Mouse (Mus musculus) forebrain, embryonic 16.5 days (tissue): Measurements from ENCODE around the gene Arvcf. TPM values are rescaled to one million over a fixed set of nuclear protein-coding genes. Genes with fewer than 3 reads are reported as not detected.

ENCODE experiments used
- ATAC-seq: fragments of 200-750 bp; cut with Nextera tagmentation; 2 replicates; pipeline ENCODE4 v1.8.0; 2017; ENCODE audit warnings: mild to moderate bottlenecking, moderate library complexity
- H3K27ac ChIP-seq: fragments of 300-500 bp; sonication (generic); 2 replicates; pipeline ENCODE4 v1.5.1; 2014; ENCODE audit warnings: low read length, control low read depth
- H3K27me3 ChIP-seq: fragments of 300-500 bp; sonication (generic); replicated peaks from 2 replicates; pipeline ENCODE4 v1.6.1; 2014; ENCODE audit warnings: low read length; ENCODE audit not compliant: control insufficient read depth, insufficient read depth
- H3K36me3 ChIP-seq: fragments of 300-500 bp; sonication (generic); 2 replicates; pipeline ENCODE4 v1.6.1; 2014; ENCODE audit not compliant: control insufficient read depth, insufficient read depth
- H3K4me1 ChIP-seq: fragments of 300-500 bp; sonication (generic); replicated peaks from 2 replicates; pipeline ENCODE4 v1.6.1; 2014; ENCODE audit warnings: low read length; ENCODE audit not compliant: control insufficient read depth, insufficient read depth
- H3K4me2 ChIP-seq: fragments of 300-500 bp; sonication (generic); 2 replicates; pipeline ENCODE4 v1.6.1; 2014; ENCODE audit warnings: mild to moderate bottlenecking, low read length, control low read depth
- H3K4me3 ChIP-seq: fragments of 300-500 bp; sonication (generic); replicated peaks from 2 replicates; pipeline ENCODE4 v1.5.1; 2014; ENCODE audit warnings: mild to moderate bottlenecking, low read length, control low read depth
- H3K9ac ChIP-seq: fragments of 300-500 bp; sonication (generic); replicated peaks from 2 replicates; pipeline ENCODE4 v1.6.1; 2014; ENCODE audit warnings: low read depth, low read length, control low read depth
- H3K9me3 ChIP-seq: fragments of 300-500 bp; sonication (generic); 2 replicates; pipeline ENCODE4 v1.6.1; 2016; ENCODE audit warnings: low read length; ENCODE audit not compliant: control insufficient read depth
- WGBS: fragments of 180-500 bp; shearing (Covaris S2); extraction: QIAGEN DNeasy Blood & Tissue Kit; methylation state at CpG from one replicate; pipeline ENCODE4 v1.1.7; 2014; 5-methylcytosine and 5-hydroxymethylcytosine counted together
- polyA plus RNA-seq: library from polyadenylated mRNA; unstranded; fragments of >200 nt; fragmentation: Nextera tagmentation; extraction: Ambion mirVana; gene quantifications from 2 replicates; pipeline ENCODE4 v1.2.1, GENCODE M21; 2015

The Arvcf gene
- polyA plus RNA-seq, 1 experiment from 2014 or later = 67.8 TPM

DNA sequence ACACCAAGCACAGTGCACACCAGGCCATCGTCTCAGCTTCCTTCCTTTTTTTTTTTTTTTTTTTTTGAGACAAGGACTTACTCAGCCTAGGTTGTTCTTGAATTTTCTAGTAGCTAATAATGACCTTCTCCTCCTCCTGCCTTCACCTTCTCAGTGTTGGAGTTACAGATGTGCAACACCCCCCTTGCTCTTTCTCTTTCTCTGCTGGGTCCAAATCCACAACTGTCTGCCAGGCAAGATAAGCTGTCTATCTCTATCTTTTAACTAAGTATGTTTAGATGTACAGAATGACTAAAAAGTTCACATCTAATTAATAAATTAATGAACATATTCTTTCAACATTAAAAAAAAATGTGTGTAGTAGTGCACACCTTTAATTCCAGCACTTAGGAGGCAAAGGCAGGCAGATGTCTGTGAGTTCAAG lies 71.6 kb downstream of the Arvcf start:
- ATAC-seq = no peak
- H3K9me3 ChIP-seq = no peaks in the 10 kb centered on the region
- no peak overlapping the region for H3K9ac ChIP-seq
- H3K36me3 ChIP-seq = 0 out of 2 replicates have a peak, but pooled peaks cover 2% of the 10 kb centered on the region
- WGBS = 92% methylated on average over 1 of the region's 1 CpGs
- H3K4me1 ChIP-seq = peaks cover 4% of the 10 kb centered on the region
- H3K4me3 ChIP-seq = no peak overlapping the region
- no peaks in the 10 kb centered on the region for H3K27me3 ChIP-seq
- no peak overlapping the region for H3K4me2 ChIP-seq
- H3K27ac ChIP-seq = no peak overlapping the region

DNA sequence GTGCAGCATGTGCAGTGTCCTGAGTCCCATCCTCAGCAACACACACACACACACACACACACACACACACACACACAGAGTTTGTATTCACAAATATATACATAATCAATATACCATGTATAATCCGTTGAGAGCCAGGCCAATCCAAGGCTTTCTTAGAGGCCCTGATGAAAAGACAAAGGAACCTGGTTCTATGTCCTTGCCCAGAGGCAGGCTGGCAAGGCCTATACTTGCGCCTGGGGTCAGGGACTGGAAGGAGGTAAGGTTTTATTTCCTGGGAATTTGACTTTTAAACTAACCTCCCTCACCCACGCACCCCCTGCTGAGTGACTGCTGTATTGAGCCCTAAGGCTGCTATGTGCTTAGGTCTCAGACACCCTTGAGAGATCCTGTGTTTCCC lies 72.6 kb downstream of the Arvcf start:
- Histone ChIP-seq H3K27me3 (no peaks in the 10 kb centered on the region), H3K4me3 (no peak overlapping the region), H3K36me3 (no peaks in the 10 kb centered on the region), H3K9ac (no peak overlapping the region), H3K27ac (no peak overlapping the region), H3K4me1 (peaks cover 13% of the 10 kb centered on the region), H3K9me3 (no peaks in the 10 kb centered on the region), H3K4me2 (no peak overlapping the region)
- 69% methylated on average over 3 of the region's 3 CpGs for WGBS
- no peak for ATAC-seq

DNA sequence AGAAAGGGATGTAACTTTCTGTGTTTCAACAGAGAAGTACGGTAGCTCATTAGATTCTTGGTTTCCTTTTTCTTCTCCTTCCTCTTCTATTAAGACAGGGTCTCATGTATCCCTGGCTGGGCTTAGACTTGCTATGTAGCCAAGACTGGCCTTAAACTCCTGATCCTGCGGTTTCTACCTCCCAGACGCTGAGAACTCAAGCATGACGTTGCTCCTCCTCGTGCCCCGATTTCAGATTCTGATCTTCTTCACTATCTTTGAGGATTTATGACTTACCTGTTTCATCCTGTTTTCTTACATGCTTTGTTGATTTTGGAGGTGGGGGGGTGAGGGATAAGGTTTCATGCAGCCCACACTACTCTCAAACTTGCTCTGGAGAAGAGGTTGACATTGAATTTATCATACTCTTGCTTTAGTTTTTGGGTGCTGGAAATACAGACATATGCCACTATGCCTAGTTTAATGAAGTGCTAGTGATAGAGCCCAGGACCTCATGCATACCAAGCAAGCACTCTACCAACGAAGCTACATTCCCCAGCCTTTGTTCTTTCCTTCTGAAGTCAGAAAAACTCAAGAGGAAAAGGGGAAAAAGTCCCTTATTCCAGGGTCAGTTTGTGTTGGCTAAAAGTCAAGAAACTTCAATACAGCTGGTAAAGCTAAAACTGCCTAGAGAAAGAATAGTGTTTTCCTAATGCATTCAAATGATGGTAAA lies 75.4 kb downstream of the Arvcf start:
- Histone ChIP-seq H3K4me1 (peaks cover 25% of the 10 kb centered on the region), H3K4me2 (no peak overlapping the region), H3K27ac (no peak overlapping the region), H3K9ac (no peak overlapping the region), H3K4me3 (no peak overlapping the region), H3K36me3 (no peaks in the 10 kb centered on the region), H3K9me3 (no peaks in the 10 kb centered on the region), H3K27me3 (no peaks in the 10 kb centered on the region)
- ATAC-seq = no peak
- 92% methylated on average over 7 of the region's 7 CpGs for WGBS

DNA sequence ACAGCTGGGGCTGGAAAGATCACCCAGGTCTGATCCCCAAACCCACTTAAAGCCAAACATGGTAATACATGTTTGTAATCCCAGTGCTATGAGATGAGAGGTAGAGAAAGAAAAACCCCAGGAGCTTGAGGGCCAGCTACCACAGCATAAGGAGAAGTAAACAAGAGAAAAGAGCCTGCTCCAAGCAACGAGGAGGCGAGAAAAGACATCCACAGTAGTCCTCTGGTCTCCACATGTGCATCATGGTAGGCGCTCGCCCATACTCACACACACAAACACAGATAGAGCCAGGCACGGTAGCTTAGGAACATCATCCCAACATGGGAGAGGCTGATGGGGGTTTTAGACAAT lies 75.9 kb downstream of the Arvcf start:
- WGBS = 94% methylated on average over 5 of the region's 5 CpGs
- Histone ChIP-seq H3K36me3 (no peaks in the 10 kb centered on the region), H3K4me2 (no peak overlapping the region), H3K27me3 (no peaks in the 10 kb centered on the region), H3K27ac (no peak overlapping the region), H3K9me3 (no peaks in the 10 kb centered on the region), H3K9ac (no peak overlapping the region), H3K4me3 (no peak overlapping the region), H3K4me1 (peaks cover 25% of the 10 kb centered on the region)
- ATAC-seq = no peak

GRCm38 (mm10) chr16:18424364-18425045 lies 76.5 kb downstream of the Arvcf start:
- no peak for ATAC-seq
- no peak overlapping the region for H3K27ac ChIP-seq
- H3K36me3 ChIP-seq = no peaks in the 10 kb centered on the region
- H3K9ac ChIP-seq = no peak overlapping the region
- no peaks in the 10 kb centered on the region for H3K9me3 ChIP-seq
- H3K27me3 ChIP-seq = no peaks in the 10 kb centered on the region
- 0 out of 2 replicates have a peak overlapping the region, but pooled peaks have one; percentile 18 for H3K4me2 ChIP-seq
- H3K4me3 ChIP-seq = no peak overlapping the region
- WGBS = 88% methylated on average over 11 of the region's 11 CpGs
- peaks cover 25% of the 10 kb centered on the region for H3K4me1 ChIP-seq

GRCm38 (mm10) chr16:18425475-18426214 lies 77.7 kb downstream of the Arvcf start:
- no peaks in the 10 kb centered on the region for H3K9me3 ChIP-seq
- H3K4me3 ChIP-seq = peak overlapping the region; percentile 85
- peak overlapping the region; percentile 52 for H3K27ac ChIP-seq
- H3K4me1 ChIP-seq = peaks cover 25% of the 10 kb centered on the region
- H3K9ac ChIP-seq = peak overlapping the region; percentile 94
- ATAC-seq = peak; percentile 26
- H3K27me3 ChIP-seq = no peaks in the 10 kb centered on the region
- H3K4me2 ChIP-seq = peak overlapping the region; percentile 73
- H3K36me3 ChIP-seq = no peaks in the 10 kb centered on the region
- WGBS = 31% methylated on average over 10 of the region's 10 CpGs

DNA sequence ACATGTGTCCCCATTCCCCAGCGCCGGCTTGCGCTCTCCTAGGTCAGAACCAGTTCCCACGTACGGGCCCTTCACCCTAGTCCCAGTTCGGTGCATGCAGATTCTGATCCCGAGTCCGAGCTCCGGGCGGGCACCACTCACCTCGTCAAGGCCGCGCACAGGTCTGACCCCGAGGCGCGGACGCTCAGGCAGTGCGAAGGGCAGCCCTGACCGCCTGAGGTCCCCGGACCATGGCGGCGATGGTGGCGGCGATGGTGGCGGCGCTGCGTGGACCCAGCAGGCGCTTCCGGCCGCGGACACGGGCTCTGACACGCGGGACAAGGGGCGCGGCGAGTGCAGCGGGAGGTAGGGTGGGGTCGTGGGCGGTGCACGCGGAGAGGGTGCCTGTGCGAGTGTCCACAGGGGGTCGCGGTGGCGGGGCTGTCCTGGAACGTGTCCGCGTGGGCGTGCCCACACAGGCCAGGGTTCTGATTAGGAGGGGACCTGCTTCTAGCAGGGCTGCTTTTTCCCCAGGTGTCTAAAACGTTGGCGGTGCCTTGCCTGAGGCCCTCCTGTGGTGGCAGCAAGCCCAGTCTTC lies 78.3 kb downstream of the Arvcf start, which contains the start of gene Txnrd2:
Txnrd2 (plus strand) TSS at position 170 of the 577 bp plus-strand sequence.
- Histone ChIP-seq H3K4me1 (peaks cover 25% of the 10 kb centered on the region), H3K9ac (peak within 1 kb of the TSS; percentile 94), H3K27ac (peak within 1 kb of the TSS; percentile 52), H3K27me3 (no peaks in the 10 kb centered on the region), H3K4me3 (peak within 1 kb of the TSS; percentile 85), H3K36me3 (no peaks in the 10 kb centered on the region), H3K9me3 (no peaks in the 10 kb centered on the region), H3K4me2 (peak within 1 kb of the TSS; percentile 73)
- peak; percentile 76 for ATAC-seq
- under 1% methylated on average over 49 of the region's 52 CpGs for WGBS

- H3K9me3 ChIP-seq = no peaks in the 10 kb centered on the region
- no peaks in the 10 kb centered on the region for H3K36me3 ChIP-seq
- H3K4me3 ChIP-seq = peak within 1 kb of the TSS; percentile 85
- H3K4me2 ChIP-seq = peak within 1 kb of the TSS; percentile 73
- H3K4me1 ChIP-seq = peaks cover 25% of the 10 kb centered on the region
- no peak for ATAC-seq
- peak within 1 kb of the TSS; percentile 52 for H3K27ac ChIP-seq
- peak within 1 kb of the TSS; percentile 94 for H3K9ac ChIP-seq
- no peaks in the 10 kb centered on the region for H3K27me3 ChIP-seq
- WGBS = 51% methylated on average over 5 of the region's 5 CpGs
Measured at GRCm38 (mm10) chr16:18426802-18427280, 78.9 kb downstream of the Arvcf start, which contains the start of gene Comt. TSS of gene Comt (minus strand) at chr16:18426852.
